Mouse (Mus musculus) erythroid progenitor cell, adult 5-6 weeks (primary cell): ENCODE data around the gene Hscb. TPM values are rescaled to one million over a fixed set of nuclear protein-coding genes. Genes with fewer than 3 reads are reported as not detected.

Source experiments
- ATAC-seq: replicated peaks from 2 replicates; pipeline ENCODE4 v1.8.0; 2016; ENCODE audit warnings: moderate number of reproducible peaks, mild to moderate bottlenecking, moderate TSS enrichment, inconsistent platforms; ENCODE audit not compliant: poor library complexity, low FRiP score, severe bottlenecking
- total RNA-seq, 2 experiments: library from RNA; stranded (forward) in 1 of 2; stranded (reverse) in 1 of 2; fragments of 150-400 nt in 1 of 2; fragments of 186-747, 209-891 nt in 1 of 2; gene quantifications; 2 replicates each; pipeline versions ENCODE4 v1.2.3 to v1.2.4; 2015 to 2017; ENCODE audit warnings: low replicate concordance in 2 of 2

Gene Hscb
- total RNA-seq, 2 experiments from 2014 or later, result 26.4 to 50.4 TPM

DNA sequence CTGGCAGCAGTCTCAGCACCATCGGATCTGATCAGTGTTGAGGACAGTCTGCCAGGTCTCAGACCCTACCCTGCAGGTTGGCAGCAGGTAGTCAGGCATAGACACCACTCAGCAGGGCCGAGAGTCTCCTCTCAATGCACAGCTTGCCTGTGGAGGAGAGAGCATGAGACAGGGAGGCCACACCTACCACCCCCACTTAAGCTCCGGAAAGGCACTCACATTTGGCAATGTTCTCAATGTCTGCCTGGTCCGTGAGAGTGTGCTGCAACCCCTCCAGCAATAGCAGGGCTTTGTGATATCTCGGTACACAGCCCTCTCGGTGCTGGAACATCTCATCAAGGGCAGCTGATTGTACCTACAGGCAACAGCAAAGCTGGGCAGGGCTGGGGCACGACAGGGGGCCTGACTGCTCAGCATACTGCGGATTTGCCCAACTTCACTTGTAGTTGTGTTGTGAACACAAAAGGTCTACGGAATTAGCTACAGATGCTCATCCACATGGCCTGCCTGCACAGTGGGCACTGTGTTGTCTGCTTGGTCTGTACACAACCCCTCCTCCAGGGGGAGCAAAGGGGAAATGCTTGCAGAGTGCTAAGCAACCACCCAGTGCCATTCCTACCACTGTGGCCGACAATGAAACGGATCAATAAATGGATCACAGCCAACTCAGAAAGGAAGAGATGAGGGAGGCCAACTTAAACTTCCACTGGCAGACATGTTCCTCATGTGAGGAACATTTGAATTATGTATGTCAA is 53.3 kb downstream of the Hscb start:
- ATAC-seq, result no peak

DNA sequence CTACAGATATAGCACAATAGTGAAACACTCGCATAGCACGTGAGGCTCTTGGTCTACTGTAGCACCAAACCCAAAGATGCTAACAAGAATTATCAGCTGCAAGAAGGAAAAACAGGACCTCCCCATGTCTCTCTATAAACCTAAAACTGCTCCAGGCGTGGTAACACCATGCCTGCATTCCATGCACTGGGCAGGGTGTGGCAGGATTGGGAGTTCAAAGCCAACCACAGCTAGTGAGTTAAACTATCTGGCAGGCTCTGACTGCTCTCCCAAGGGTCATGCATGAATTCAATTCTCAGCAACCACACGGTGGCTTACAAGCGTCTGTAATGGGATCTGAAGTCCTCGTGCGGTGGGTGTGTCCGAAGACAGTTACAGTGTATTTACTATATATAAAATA is 56.4 kb downstream of the Hscb start:
- no peak for ATAC-seq

DNA sequence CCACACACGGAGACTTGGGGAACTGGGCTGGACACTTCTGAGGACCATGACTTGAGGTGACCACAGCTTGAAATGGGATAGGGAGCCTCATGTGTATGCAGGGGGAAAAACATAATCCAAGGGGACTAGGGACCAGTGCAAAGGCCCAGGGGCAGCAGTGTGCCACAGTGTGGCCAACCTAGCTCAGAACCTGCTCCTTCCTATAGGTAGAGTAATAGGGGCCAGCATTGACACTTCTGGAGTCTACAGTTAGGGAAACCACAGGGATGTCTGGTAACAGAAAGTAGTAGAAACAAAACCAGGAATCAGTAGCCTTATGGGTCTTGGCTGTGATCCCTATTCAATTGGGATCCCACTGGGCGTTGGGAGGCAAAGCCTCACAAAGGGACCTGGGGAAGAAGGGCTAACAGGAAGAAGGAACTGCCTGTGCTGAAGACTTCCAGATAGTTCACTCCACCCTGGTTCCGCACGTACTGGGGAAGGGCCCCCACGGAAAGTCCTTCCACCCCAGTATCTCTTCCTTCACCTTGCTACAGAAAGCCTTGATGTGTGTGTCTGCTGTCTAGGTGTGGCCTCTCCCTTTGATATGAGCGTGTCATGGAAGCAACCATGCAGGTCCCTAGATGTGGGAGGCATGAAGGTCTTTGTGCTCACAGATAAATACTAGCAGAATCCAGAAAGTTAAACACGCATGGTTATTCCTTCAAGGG is 57.9 kb downstream of the Hscb start:
- ATAC-seq, result no peak

GRCm38 (mm10) chr5:110780761-110781528 is 58.6 kb downstream of the Hscb start:
- ATAC-seq, result peak; percentile 46

GRCm38 (mm10) chr5:110779998-110780760 is 59.4 kb downstream of the Hscb start, which contains the start of gene Pus1:
TSS of gene Pus1 (minus strand) at chr5:110780659.
- peak; percentile 88 for ATAC-seq

DNA sequence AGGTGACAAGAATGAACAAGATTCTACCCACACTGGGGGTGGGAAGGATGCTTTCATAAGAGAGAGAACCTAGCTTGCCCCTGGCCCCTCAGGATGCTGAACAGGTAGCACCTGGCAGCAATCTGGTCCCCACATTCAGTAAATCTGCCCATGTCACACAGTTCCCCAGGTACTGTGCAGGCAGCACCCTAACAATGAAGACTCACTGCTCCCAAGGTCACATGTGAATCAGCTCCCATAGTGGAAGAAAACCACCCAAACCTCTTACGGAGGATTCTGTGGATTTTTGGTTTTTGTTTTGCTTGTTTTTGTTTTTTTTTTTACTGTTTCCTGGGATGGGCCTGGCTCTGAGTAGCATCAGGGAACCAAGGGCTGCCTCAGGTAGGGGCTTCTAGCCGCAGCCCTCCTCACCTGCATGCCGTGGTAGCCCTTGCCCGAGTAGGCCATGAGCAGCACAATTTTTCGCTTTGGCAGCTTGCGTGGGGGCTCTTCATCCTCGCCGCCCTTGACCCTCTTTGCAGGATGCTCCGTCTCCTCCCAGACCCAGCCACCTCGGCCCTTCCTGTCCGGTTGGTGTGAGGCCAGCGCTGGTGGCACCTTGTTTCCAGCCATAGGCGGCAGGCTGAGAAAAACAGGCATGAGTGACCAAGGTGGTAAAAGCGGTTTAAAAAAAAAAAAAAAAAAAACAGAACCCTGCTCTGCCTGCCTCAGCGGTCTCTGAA is 60.1 kb downstream of the Hscb start:
- ATAC-seq, result no peak

Other genes starting within 250 kb of the Hscb start
- gene Noc4l, start 186.4 kb downstream of the Hscb start, total RNA-seq (2015; ENCODE audit: low replicate concordance), result 12.2 and 18.4 TPM in 2 replicates
- 3.3 TPM in 2 replicates for gene Noc4l, start 186.4 kb downstream of the Hscb start, total RNA-seq (2017; ENCODE audit: low replicate concordance)
- gene Ddx51, start 186.3 kb downstream of the Hscb start, total RNA-seq (2015; ENCODE audit: low replicate concordance), result 1.4 and 3.4 TPM in 2 replicates
- 2.8 TPM in 1 of 2 replicates, not detected in the other for gene Ddx51, start 186.3 kb downstream of the Hscb start, total RNA-seq (2017; ENCODE audit: low replicate concordance)
- gene Ep400, start 69.1 kb downstream of the Hscb start, total RNA-seq (2015; ENCODE audit: low replicate concordance), result 124 and 132 TPM in 2 replicates
- gene Ep400, start 69.1 kb downstream of the Hscb start, total RNA-seq (2017; ENCODE audit: low replicate concordance), result 94.1 and 117 TPM in 2 replicates
- 2.1 and 3.6 TPM in 2 replicates for gene Pus1, start 59.1 kb downstream of the Hscb start, total RNA-seq (2015; ENCODE audit: low replicate concordance)
- gene Pus1, start 59.1 kb downstream of the Hscb start, total RNA-seq (2017; ENCODE audit: low replicate concordance), result 1.7 and 4.1 TPM in 2 replicates
- gene Ulk1, start 29.7 kb downstream of the Hscb start, total RNA-seq (2015; ENCODE audit: low replicate concordance), result 50.3 and 71.4 TPM in 2 replicates
- gene Ulk1, start 29.7 kb downstream of the Hscb start, total RNA-seq (2017; ENCODE audit: low replicate concordance), result 28.7 and 39.8 TPM in 2 replicates
- 55.9 and 67.5 TPM in 2 replicates for gene Chek2, start 202 bp upstream of the Hscb start, total RNA-seq (2015; ENCODE audit: low replicate concordance)
- 93.8 and 111 TPM in 2 replicates for gene Chek2, start 202 bp upstream of the Hscb start, total RNA-seq (2017; ENCODE audit: low replicate concordance)
- 4.2 and 5.4 TPM in 2 replicates for gene Ttc28, start 40.0 kb upstream of the Hscb start, total RNA-seq (2015; ENCODE audit: low replicate concordance)
- gene Ttc28, start 40.0 kb upstream of the Hscb start, total RNA-seq (2017; ENCODE audit: low replicate concordance), result 3.9 and 6.8 TPM in 2 replicates